Mouse (Mus musculus): ENCODE results near the gene Bfsp1. TPM values are rescaled to one million over a fixed set of nuclear protein-coding genes. Genes with fewer than 3 reads are reported as not detected.

Bfsp1 gene
- polyA plus RNA-seq, 1 experiment, result 0.35 TPM

DNA sequence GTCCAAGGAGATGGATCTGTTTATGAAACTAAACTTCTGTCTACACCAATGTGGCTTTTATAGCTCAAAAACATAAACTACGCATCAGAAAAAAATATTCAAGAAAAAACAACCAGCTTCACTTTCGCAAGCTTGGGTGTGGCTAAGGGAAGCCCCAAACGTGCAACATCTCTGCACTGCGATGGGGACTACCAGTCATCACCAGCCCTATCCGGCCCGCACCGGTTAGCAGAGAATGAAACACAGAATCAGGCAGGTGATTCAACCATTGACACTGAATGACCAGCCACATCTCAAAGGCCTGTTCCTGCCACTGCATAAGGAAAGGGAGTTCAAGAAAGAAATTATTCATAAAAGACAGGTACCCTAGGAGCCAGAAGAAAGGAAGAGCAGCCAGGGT lies 27.2 kb downstream of the Bfsp1 start:
- H3K4me1 ChIP-seq (replicated peaks; ENCODE audit: control insufficient read depth, insufficient read depth, low read length), result peaks cover 6% of the 10 kb centered on the region
- 86% methylated on average over 7 of the region's 7 CpGs for WGBS
- no peak overlapping the region for H3K4me3 ChIP-seq (ENCODE audit: control insufficient read depth, insufficient read depth, low read length)
- no peak for TF ChIP-seq POLR2A (IDR thresholded peaks at IDR 0.05; ENCODE audit: control insufficient read depth, extremely low read depth, insufficient read depth, low read length, poor library complexity)
- no peak for TF ChIP-seq CTCF (IDR thresholded peaks at IDR 0.05; ENCODE audit: borderline replicate concordance, control insufficient read depth, extremely low read depth, insufficient read depth, low read length, poor library complexity)
- H3K36me3 ChIP-seq (ENCODE audit: control insufficient read depth, insufficient read depth, low read length), result no peaks in the 10 kb centered on the region
- H3K27me3 ChIP-seq (ENCODE audit: control insufficient read depth, insufficient read depth, low read length), result no peaks in the 10 kb centered on the region
- no peak overlapping the region for H3K27ac ChIP-seq (ENCODE audit: control insufficient read depth, insufficient read depth, low read length)
- no peak for DNase-seq

DNA sequence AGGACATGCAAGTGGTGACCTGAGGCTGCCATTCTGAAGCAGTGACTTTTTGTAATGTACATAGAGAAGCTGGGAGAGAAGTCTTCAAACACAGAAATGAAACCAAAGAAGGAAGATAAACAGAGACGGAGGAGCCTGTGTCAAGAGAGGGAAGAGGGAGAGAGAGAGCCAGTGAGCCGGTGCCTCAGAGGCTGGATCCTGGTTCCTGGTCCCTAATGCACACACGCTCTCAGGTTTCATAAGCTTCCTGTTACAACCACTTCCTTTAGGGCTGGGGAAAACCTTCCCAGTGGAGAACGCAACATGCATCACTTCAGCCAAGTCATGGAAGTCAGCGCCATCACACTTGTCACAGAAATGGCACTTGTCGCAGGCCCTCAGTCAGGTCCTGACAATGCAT lies 28.9 kb downstream of the Bfsp1 start:
- Histone ChIP-seq H3K4me1 (replicated peaks; ENCODE audit: control insufficient read depth, insufficient read depth, low read length) (peaks cover 5% of the 10 kb centered on the region), H3K27ac (ENCODE audit: control insufficient read depth, insufficient read depth, low read length) (no peak overlapping the region), H3K4me3 (ENCODE audit: control insufficient read depth, insufficient read depth, low read length) (no peak overlapping the region), H3K36me3 (ENCODE audit: control insufficient read depth, insufficient read depth, low read length) (no peaks in the 10 kb centered on the region), H3K27me3 (ENCODE audit: control insufficient read depth, insufficient read depth, low read length) (no peaks in the 10 kb centered on the region)
- TF ChIP-seq CTCF (IDR thresholded peaks at IDR 0.05; ENCODE audit: borderline replicate concordance, control insufficient read depth, extremely low read depth, insufficient read depth, low read length, poor library complexity) (no peak), POLR2A (IDR thresholded peaks at IDR 0.05; ENCODE audit: control insufficient read depth, extremely low read depth, insufficient read depth, low read length, poor library complexity) (no peak)
- WGBS, result 57% methylated on average over 6 of the region's 6 CpGs
- no peak for DNase-seq

- Histone ChIP-seq H3K4me1 (replicated peaks; ENCODE audit: control insufficient read depth, insufficient read depth, low read length) (0 out of 2 replicates have a peak, but pooled peaks cover 2% of the 10 kb centered on the region), H3K27me3 (ENCODE audit: control insufficient read depth, insufficient read depth, low read length) (no peaks in the 10 kb centered on the region), H3K36me3 (ENCODE audit: control insufficient read depth, insufficient read depth, low read length) (no peaks in the 10 kb centered on the region), H3K27ac (ENCODE audit: control insufficient read depth, insufficient read depth, low read length) (no peak overlapping the region), H3K4me3 (ENCODE audit: control insufficient read depth, insufficient read depth, low read length) (no peak overlapping the region)
- no peak for DNase-seq
- no peak for TF ChIP-seq POLR2A (IDR thresholded peaks at IDR 0.05; ENCODE audit: control insufficient read depth, extremely low read depth, insufficient read depth, low read length, poor library complexity)
- WGBS, result 91% methylated on average over 5 of the region's 5 CpGs
Measured at GRCm38 (mm10) chr2:143832721-143833120, 30.3 kb downstream of the Bfsp1 start.

GRCm38 (mm10) chr2:143831645-143832044 lies 31.3 kb downstream of the Bfsp1 start:
- Histone ChIP-seq H3K4me3 (ENCODE audit: control insufficient read depth, insufficient read depth, low read length) (no peak overlapping the region), H3K36me3 (ENCODE audit: control insufficient read depth, insufficient read depth, low read length) (no peaks in the 10 kb centered on the region), H3K27me3 (ENCODE audit: control insufficient read depth, insufficient read depth, low read length) (no peaks in the 10 kb centered on the region), H3K4me1 (replicated peaks; ENCODE audit: control insufficient read depth, insufficient read depth, low read length) (no peaks in the 10 kb centered on the region), H3K27ac (ENCODE audit: control insufficient read depth, insufficient read depth, low read length) (no peak overlapping the region)
- WGBS, result 90% methylated on average over 17 of the region's 17 CpGs
- TF ChIP-seq CTCF (IDR thresholded peaks at IDR 0.05; ENCODE audit: borderline replicate concordance, control insufficient read depth, extremely low read depth, insufficient read depth, low read length, poor library complexity) (no peak), POLR2A (IDR thresholded peaks at IDR 0.05; ENCODE audit: control insufficient read depth, extremely low read depth, insufficient read depth, low read length, poor library complexity) (no peak)
- no peak for DNase-seq

- no peaks in the 10 kb centered on the region for H3K27me3 ChIP-seq (ENCODE audit: control insufficient read depth, insufficient read depth, low read length)
- TF ChIP-seq POLR2A (IDR thresholded peaks at IDR 0.05; ENCODE audit: control insufficient read depth, extremely low read depth, insufficient read depth, low read length, poor library complexity) (no peak), CTCF (IDR thresholded peaks at IDR 0.05; ENCODE audit: borderline replicate concordance, control insufficient read depth, extremely low read depth, insufficient read depth, low read length, poor library complexity) (no peak)
- H3K4me1 ChIP-seq (replicated peaks; ENCODE audit: control insufficient read depth, insufficient read depth, low read length), result no peaks in the 10 kb centered on the region
- no peak for DNase-seq
- H3K36me3 ChIP-seq (ENCODE audit: control insufficient read depth, insufficient read depth, low read length), result no peaks in the 10 kb centered on the region
- H3K27ac ChIP-seq (ENCODE audit: control insufficient read depth, insufficient read depth, low read length), result no peak overlapping the region
- 92% methylated on average over 11 of the region's 11 CpGs for WGBS
- H3K4me3 ChIP-seq (ENCODE audit: control insufficient read depth, insufficient read depth, low read length), result no peak overlapping the region
Measured at GRCm38 (mm10) chr2:143813461-143813860, 49.5 kb downstream of the Bfsp1 start.

GRCm38 (mm10) chr2:143812262-143812661 lies 50.7 kb downstream of the Bfsp1 start:
- H3K36me3 ChIP-seq (ENCODE audit: control insufficient read depth, insufficient read depth, low read length), result no peaks in the 10 kb centered on the region
- H3K27ac ChIP-seq (ENCODE audit: control insufficient read depth, insufficient read depth, low read length), result no peak overlapping the region
- H3K27me3 ChIP-seq (ENCODE audit: control insufficient read depth, insufficient read depth, low read length), result no peaks in the 10 kb centered on the region
- WGBS, result 90% methylated on average over 4 of the region's 4 CpGs
- H3K4me3 ChIP-seq (ENCODE audit: control insufficient read depth, insufficient read depth, low read length), result no peak overlapping the region
- no peak for DNase-seq
- H3K4me1 ChIP-seq (replicated peaks; ENCODE audit: control insufficient read depth, insufficient read depth, low read length), result no peaks in the 10 kb centered on the region
- no peak for TF ChIP-seq CTCF (IDR thresholded peaks at IDR 0.05; ENCODE audit: borderline replicate concordance, control insufficient read depth, extremely low read depth, insufficient read depth, low read length, poor library complexity)
- no peak for TF ChIP-seq POLR2A (IDR thresholded peaks at IDR 0.05; ENCODE audit: control insufficient read depth, extremely low read depth, insufficient read depth, low read length, poor library complexity)

DNA sequence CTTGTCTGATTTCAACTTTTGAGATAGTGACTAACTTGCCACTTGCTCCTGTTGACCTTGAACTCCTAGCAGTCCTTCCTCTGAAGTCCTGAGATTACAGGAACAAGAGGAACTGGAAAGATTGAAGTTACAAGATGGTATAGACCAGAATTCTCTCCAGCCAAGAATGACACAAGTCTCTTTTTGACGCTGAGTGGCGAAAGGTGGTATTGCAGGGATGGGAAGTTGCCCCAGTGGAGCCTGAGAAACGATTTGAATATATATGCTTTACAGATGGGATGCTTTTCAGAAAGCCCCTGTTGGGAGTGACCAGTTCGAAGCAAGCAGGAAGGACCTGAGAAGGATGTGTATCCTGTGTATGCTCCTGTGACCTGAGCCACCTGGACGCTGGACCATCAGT lies 54.2 kb downstream of the Bfsp1 start:
- Histone ChIP-seq H3K4me3 (ENCODE audit: control insufficient read depth, insufficient read depth, low read length) (no peak overlapping the region), H3K27ac (ENCODE audit: control insufficient read depth, insufficient read depth, low read length) (no peak overlapping the region), H3K36me3 (ENCODE audit: control insufficient read depth, insufficient read depth, low read length) (no peaks in the 10 kb centered on the region), H3K27me3 (ENCODE audit: control insufficient read depth, insufficient read depth, low read length) (no peaks in the 10 kb centered on the region), H3K4me1 (replicated peaks; ENCODE audit: control insufficient read depth, insufficient read depth, low read length) (no peaks in the 10 kb centered on the region)
- TF ChIP-seq CTCF (IDR thresholded peaks at IDR 0.05; ENCODE audit: borderline replicate concordance, control insufficient read depth, extremely low read depth, insufficient read depth, low read length, poor library complexity) (no peak), POLR2A (IDR thresholded peaks at IDR 0.05; ENCODE audit: control insufficient read depth, extremely low read depth, insufficient read depth, low read length, poor library complexity) (no peak)
- no peak for DNase-seq
- 71% methylated on average over 5 of the region's 5 CpGs for WGBS

Data from thymus, adult 2 months (tissue).